Mouse (Mus musculus) ES-CJ7 (cell line): Measurements from ENCODE around the gene Prmt3.
A peak's percentile ranks its signal among the peaks of the same experiment; 100 is the strongest.

Experiments
- DNase-seq: peaks from one replicate; pipeline ENCODE4 v3.0.0; 2011; ENCODE audit warnings: low read depth, low spot score

Gene Prmt3

DNA sequence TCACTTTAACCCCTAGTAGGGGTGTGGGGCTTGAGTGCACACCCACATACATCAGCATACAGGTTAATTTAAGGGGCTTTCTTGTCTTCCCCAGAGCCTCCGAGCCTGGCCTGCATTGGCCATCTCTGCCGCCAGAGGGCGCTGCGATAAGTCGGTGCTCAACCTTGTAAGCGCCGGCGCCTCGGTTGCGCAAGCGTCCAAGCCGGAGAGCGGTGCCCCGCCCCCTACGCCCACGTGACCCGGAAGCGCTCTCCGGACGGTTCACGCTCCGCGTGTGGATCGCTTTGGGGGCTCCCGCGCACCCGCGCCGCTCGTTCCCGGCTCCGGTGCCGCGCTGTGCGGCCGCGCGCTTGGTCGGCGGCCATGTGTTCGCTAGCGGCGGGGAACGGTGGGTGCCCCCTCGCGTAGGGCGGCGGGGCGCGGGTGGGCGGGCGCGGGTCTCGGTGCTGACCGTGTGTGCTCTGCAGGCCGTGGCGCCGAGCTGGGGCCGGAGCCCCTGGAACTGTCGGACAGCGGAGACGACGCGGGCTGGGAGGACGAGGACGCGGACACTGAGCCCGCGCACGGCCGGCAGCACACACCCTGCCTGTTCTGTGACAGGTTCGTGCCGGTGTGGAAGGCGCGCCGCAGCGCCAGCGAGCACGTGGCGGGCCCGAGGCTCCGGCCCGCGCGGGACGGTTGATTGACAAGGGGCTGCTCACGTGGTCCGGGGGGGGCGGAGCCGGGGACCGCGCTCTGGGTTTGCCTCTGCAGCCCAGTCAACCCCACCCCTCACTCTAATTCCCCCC lies at the start of gene Prmt3:
TSS of gene Prmt3 (plus strand) at position 233 of the 788 bp plus-strand sequence.
- peak; percentile 97 for DNase-seq

DNA sequence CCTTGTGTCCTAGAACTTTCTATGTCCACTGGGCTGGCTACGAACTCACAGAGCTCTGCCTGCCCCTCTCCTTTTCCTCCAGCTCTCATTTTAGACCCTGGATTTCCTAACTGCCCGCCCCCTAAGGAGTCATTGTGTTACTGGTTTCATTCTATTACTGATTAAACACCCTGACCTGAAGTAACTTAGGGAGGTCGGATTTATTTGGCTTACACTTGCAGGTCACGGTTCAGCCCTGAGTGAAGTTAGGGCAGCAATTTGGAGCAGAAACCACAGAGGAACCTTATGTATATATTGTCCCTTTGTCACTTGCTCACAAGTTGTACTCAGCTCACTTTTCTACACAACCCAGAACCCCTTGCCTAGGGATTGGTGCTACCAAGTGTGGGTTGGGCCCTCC lies 43.8 kb upstream of the Prmt3 start:
- DNase-seq = no peak

DNA sequence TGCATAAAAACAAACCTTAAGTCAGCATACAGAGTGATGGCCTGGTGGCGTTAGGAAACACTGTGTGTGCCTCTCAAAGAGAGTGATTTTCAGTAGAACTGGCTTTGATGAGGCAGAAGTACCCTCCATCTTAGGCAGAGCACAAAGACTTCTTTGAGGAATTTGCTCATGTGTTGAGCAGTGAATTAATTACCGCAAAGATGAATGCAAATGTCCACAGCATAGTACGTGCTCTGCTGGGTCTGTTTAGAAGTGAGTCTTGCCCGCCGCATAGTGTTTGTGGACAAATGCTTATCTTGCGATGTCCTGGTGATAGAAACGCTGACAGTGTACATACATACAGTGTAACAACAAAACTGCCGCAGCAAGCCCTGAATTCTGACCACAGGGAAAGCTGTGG lies 38.7 kb upstream of the Prmt3 start:
- DNase-seq = no peak

DNA sequence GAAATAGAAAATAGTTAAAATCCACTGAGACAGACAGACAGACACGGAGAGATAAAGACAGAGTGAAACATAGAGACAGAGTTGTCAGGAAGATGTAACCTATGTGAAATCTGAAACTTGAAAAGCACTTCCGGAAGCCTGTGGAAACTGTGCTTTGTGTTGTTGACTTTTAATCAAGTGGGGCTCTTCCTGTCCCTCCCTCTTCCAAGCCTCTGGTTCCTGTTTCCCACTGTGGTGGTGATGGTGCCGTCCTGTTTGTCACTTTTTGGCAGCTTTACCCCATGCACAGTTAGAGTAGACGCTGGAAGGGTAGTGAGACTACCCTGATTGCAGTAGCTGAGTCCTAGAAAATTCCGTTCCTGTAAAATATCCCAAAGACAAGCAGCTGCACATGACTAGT lies 36.7 kb upstream of the Prmt3 start:
- no peak for DNase-seq

DNA sequence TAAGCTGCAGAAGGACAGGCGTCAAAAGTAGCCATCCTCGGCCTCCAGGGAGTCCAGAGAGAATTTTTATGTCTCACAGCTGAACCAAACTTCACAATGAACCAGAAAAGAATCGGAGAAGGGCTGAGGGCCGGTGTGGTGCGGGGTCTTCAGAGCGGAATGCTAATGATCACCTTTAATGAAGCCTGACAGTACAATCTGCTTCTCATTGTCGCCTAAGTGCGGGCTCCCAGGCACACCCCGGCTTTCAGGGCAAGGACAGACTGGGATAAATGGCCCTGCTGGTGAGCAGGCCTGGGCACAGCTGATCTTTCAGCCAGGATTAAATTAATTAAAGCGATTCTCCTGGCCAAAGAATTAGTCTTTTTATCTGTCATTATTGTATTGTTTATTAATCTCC lies 36.2 kb upstream of the Prmt3 start:
- DNase-seq = no peak

DNA sequence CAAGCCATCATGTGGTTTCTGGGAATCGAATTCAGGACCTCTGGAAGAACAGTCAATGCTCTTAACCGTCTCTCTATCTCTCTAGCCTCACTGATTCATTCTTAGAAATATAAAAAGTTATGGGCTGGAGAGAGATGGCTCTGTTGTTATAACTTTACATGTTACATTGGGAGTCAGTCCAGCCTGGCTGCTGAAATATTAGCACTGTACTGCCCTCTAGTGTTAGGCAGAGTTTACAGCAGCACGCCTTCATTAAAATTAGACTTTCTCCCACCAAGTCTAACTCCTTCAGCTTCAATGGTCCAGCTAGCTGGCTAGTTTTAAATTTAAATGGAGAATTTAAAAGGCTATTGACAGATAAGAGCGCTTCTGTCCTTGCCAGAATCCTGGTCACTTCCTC lies 27.0 kb upstream of the Prmt3 start:
- peak; percentile 53 for DNase-seq

DNA sequence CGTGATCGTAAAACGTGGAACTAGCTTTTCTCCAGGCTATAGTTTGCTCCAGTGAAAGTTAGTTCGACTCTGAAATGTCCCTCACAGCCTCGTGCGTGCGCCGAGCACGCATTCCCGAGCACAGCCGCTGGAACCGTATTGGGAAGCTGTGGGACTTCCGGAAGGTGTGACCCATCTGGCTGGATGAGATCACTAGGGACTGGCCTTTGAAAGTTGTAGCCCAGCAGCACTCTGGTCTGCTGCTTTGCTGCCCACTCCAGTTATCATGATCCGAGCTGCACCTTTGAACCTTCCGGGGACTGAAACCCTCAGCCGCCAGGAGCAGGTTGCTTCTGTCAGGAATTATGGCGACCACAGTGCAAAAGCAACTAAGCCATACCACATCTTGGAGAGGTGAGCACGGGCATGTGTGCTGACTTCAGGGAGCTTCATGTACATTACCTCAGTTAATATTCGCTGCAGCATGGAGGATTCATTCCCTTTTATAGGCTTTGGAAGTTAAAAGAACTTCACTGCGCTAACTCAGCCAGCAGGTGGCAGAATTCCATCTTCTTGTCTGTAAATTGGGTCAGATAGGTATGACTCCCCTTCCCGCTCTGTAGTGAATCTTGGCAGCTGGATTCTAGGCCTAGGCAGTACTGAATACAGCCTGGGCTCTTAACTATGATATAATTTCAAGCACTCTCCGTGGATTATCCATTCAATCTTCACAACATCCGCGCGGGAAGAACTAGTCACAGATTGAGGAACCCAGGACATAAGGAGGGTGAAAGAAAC lies 25.2 kb upstream of the Prmt3 start:
- DNase-seq = peak; percentile 85

DNA sequence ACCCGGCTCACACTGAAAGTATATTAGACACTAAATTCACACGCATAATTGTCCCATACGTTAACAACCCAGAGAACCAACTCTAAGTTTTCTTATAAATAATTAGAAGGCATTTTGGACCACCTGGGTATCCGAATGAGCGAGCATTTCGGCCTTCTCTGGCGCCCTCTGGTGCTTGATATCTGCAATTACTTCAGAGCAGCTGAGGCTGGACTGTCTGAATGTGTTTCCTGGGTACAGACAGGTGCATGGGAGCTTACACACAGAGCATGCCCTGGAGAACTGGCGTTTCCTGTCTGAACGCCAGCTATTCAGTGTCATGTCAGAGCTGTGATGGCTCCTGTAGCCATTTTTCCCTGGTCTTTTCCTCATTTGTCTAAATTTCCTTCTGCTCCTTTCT lies 23.4 kb upstream of the Prmt3 start:
- DNase-seq = peak; percentile 73

DNA sequence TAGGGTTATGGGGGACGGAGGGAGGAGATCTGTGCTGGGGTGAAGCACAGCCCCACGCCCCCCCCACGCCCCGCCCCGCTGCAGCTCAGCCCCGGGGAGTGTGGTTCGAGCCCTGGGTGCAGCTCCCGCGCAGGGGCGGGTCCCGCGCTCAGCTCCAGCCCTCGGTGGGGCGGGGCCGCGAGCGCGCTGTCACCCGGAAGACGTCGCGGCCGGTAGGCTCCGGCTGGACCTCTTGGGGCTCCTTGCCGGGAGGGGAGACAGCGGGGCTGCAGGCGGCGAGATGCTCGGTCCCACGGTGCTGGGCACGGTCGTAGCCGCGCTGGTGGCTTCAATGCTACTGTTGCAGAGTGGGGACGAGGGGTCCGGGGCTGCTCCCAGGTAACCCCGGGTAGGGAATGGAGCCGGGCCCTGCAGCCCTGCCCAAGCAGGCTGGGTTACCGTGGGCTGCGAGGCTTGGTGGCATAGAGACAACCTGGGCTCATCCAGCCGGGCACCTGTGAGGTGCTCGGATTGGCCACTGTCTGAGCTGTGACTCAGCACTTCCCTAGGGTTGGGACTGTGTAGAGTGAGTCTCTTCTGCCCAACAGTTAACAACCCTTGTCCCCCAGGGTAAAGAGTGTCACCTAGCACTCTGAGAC lies 19.1 kb upstream of the Prmt3 start, which contains the start of gene Htatip2:
TSS of gene Htatip2 (plus strand) at position 182 of the 638 bp plus-strand sequence.
- DNase-seq = peak; percentile 29

DNA sequence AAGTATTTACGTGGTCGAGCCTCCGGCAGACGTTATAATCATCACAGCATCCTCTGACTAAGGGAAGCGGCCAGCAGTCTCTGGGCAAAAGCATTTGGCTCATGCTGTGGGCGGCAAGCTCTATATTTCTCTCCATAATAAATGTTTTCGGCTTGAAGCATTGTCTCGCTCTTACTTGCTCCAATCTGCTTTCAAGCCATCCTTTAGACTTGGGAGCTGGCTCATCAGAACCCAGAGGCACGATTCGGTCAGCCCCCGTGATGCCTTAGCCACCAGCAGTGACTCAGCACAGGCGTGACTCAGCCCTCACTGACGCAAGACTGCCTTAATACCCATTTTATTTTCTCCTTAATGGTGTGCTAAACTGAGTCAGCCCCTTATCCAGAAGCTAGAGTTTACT lies 15.5 kb upstream of the Prmt3 start:
- DNase-seq = no peak

DNA sequence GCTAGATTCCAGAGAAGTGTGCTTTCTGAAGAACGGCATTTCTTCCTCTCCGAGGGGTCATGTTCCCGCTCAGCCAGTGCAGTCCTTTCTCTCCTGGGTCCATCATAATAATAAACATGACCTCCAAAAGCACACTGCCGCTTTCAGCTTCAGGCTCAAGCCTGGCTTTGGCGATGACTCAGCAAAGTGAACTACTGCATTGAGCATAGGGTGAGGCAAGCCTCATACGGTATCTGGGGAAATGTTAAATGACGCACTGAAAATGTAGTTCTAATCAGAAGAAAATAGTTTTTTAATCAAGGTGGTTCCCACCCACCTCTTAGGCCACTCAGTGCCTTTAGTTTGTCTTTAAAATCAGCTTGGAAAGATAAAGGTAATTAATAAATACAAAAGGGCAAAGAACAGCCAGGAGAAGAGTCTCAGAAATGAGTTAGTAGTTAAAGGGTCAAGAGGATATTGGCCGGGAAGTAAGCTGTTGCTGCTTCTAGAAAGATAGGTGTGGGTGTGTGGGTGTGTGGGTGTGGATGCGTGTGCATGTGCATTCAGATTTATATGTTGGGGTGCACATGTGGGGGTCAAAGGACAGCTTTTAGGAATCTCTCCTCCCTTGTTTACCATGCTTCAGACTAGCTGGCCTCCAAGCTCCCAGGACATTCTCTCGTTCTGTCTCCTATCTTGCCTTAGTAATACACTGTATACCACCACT lies 14.0 kb upstream of the Prmt3 start:
- no peak for DNase-seq

DNA sequence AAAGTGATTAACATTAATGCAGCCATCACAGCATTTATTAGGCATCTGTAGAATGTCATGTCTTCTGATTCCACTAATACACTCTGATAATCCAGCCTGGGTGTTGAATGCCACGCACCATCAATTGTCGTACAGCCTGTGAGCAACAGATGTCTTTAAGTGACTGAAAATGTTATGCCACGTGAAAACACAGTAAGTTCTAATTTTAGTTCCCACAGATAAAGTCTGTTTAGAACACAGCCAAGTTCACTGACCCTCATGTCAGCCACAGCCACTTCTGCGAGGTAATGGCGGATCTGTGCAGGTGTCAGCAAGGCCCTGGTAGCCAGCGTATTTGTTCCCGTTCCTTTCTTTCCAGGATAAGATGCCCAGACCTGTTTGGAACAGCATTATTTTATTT lies 12.0 kb upstream of the Prmt3 start:
- no peak for DNase-seq

DNA sequence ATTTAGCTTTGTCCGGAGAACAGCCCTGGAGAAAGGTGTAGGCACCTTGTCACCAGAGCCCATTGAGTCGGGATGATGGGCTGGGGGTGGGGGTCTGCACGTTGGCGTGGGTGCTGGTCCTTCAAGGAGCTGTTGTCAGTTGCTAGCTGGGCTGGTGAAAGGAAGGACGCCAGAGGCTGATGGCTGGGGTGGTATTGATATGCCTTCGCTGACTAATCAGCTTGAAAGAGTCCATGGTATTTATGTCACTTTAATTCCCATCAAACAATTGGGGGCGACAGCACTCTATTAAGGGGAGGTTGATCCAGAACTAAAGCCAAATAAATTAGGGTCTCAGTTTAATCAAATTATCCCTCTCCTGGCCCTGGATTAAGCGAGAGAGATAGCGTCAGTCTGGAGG lies 9.6 kb upstream of the Prmt3 start:
- DNase-seq = no peak

DNA sequence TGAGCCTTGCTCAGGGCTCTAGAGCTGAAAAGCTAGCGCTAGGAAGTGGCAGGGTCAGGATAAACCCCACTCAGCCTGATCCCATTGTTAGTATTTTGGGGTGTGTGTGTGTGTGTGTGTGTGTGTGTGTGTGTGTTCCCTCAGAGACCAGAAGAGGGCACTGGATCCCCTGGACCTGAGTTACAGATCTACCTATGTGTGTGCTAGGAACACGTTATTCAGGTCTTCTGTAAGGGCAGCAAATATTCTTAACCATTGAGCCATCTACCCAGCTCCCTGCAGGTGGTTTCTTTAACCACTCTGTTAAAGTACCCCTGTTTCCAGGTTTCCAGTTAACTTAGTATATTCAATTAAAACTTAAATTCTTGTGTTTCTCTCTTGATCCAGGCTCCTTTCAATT lies 3.8 kb upstream of the Prmt3 start:
- peak; percentile 63 for DNase-seq

DNA sequence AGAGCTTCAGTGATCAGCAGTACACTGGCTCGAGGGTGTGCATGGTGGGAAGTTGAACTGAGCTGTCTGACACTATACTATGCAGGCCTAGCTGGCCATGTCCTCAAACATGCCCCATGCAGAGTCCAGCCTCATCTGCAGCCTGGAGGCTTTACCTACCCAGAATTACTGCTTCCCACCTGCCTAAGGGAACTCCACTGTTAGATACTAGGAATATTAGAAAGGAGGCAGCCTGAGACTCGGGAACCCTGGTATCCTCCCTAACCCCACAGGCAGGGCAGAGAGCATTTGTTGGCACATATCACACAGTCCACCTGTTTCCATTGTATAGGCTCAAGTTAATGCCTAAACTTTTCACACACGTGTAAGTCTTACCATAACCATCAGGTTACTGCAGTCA lies 561 bp upstream of the Prmt3 start:
- DNase-seq = no peak

DNA sequence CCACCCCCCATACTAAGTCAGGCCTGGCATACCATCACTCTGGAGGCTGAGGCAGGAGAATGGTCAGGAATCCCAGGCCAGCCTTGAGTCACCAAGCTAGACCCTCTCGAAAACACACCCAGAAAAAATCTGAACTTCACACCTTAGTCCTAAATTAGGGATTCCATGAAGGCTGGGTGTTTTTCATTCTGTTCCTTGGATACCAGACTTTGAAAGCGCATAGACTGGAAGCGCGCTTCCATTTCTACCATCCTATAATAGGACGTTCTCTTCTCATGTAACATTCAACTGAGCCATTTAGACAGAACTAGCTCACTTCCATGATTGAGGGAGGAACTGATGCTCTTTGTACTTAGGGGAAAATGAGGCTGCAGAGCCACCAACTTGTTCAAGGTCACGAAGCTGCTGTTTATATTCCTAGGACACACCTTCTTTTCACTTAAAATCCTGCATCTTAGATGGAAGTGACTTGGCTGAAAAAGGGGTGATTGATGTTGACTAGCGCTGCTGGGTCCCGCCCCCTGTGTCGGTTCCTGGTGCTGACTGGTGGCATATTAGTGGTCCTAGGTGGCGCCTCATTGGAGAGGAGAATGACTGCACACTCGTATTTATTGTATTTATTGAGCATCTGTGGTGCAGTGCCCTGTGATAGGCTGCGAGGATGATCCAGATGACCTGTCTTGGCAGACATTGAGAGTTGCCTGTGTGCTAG lies 914 bp downstream of the Prmt3 start:
- peak; percentile 57 for DNase-seq

DNA sequence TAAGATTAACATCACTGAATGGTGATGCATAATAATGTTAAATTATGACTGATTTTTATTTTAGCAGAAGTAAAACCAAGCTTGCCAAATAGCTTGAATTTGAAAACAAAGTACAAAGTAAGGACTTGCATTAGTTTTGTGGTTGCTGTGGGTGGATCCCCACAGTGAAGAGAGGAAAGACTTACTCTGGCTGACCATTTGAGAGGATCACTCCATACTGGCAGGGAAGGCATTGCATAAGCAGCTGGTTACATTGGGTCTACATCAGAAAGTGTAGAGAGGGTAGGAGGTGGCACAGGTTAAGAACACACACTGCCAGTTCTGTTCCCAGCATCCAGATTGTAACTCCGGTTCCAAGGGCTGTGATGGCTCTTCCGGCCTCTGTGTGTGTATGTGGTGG lies 4.9 kb downstream of the Prmt3 start:
- DNase-seq = no peak

DNA sequence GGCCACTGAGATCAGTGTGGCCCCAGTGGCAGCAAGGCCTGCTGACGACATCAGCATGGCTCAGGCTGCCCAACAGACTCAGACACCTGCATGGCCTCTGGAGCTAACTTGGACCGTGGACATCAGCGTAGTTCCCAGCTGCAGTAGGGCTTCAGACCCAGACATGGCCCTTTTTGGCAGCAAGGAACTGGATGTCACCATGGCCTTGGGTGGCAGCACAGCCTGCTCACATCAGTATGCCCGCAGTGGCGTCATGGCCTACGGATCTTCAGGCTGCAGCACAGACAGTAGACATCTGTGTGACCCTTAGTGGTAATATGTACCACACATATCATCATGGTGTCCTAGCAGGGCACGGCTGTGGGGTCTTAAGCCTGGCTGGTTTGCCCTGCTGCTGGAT lies 7.0 kb downstream of the Prmt3 start:
- no peak for DNase-seq

DNA sequence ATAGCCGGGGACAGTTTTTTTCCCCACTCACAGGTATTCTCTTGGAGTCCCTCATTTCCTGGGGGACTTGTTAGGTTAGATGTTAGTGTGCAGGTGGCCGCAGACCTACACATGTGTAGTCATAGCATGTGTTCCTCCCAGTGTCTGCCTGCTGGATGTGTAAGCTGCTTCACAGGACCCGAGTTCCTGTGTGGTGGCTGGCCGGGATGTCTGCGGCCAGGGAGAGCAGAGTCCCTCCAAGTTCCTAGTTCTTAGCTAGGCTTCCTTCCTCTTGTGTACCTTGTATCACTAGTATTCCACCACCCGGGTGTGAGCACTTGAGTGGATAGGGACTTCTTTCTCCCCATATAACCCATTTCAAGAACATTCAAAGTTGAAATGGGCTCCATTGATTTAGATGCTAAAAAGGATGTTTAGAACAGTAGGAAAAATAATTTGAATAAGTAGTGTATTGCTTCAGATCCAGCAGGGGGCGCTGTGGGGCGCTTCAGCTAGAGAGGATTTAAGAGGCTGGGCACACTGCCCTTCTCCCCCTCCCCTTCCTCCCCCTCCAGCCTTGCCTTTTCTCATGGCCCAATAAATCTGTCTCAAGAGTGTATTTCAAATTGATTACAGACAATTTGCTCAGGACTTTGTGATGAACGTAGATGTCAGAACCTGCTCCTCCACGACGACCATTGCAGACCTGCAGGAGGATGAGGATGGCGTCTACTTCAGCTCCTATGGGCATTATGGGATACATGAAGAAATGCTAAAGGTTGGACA lies 8.7 kb downstream of the Prmt3 start:
- DNase-seq = peak; percentile 73

DNA sequence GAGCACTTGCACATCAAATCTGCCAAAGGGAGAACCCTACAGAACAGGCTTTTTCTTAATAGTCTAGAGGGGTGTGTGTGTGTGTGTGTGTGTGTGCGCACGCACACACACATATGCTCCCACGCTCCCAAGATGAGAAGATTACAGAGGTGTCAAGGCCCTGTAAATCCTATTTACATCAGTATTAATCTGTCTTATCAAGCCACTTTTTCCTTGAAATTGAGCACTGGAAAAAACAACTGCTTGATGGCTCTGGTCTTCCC lies 9.2 kb downstream of the Prmt3 start:
- DNase-seq = no peak

DNA sequence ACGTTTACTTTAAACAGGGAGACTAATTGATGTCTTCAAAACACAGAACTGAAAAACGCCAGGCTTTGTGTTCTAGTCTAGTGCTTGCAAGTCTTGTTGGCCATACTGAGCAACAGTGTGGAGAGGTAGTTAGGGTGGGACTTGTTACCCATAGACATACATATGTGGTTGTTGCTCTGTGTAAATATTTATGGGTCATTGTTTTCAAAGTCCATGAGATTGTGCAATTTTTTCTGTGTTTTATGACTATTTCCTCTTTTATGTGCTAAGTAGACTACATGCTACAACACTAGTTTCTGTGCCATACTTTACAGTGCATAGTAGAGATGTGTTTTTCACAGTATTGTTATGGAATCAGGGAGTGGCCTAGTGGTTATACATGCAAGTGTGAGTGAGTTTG lies 16.2 kb downstream of the Prmt3 start:
- DNase-seq = no peak
